ENCODE assay signal across 9 mouse cellular contexts in the genomic region with DNA sequence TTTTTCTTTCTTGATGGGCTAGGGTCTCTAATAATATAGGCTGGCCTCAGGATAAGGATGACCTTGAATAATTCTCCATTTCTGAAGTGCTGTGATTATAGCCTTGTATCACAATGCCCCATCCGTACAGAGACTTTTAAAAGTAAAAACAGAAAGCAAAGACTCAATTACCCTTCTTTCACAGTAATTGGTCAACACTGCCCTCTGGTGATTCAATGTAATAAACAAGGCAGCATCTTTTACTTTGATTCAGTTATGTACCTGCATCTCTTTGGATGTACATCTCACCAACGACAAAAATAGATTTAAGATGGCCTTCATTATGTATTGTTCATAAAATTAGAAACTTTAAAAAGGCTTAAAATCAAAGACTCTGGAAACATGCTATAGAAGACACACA. TPM values are rescaled to one million over a fixed set of nuclear protein-coding genes. Genes with fewer than 3 reads are reported as not detected.
DNase-seq lines count a peak whose midpoint lies in the region; ATAC-seq lines count a peak whose summit lies in the region.
"Had no signal": no experiment of that assay in that cellular context is flagged by ENCODE, and none has a peak within 500 bp of the region (broad histone marks: within the 10 kb centered on the region; RNA-seq: fewer than 3 reads in every experiment).

No protein-coding gene starts in this region.

- DNase-seq in cerebellum, adult 9-10 months = peak; percentile 36
- DNase-seq in cerebellum, postnatal 25 days = no peak
- peak; percentile 20 for DNase-seq in kidney, postnatal 14 days
- DNase-seq in kidney, adult 11 months = no peak
- DNase-seq in A20 (ENCODE audit: low read depth, low spot score) = peak; percentile 58
- DNase-seq in adrenal gland, adult 18-20 months (ENCODE audit: low spot score in 2 of 2) = no peak
- no peak for DNase-seq in urinary bladder, adult 2 months (ENCODE audit: low spot score)

- ATAC-seq in common myeloid progenitor, adult 5-6 weeks (replicated peaks; ENCODE audit: low read depth, poor library complexity, severe bottlenecking) = peak; percentile 74

RNA-seq across cellular contexts. Expression of gene Ism2, which starts 35.4 kb away (rescaled TPM):
- not detected in 2 replicates for total RNA-seq in common myeloid progenitor, adult 5-6 weeks (2017)
- total RNA-seq in adrenal gland, adult 18-20 months (2021) = under 1 TPM in 1 of 2 experiments, not detected in 1; 0.13 TPM
- 0.26 and 0.44 TPM in 2 replicates for polyA plus RNA-seq in urinary bladder, adult 2 months (2012; rRNA removed)
- total RNA-seq: monocyte, adult 5-6 weeks had no signal

RNA-seq across cellular contexts. Expression of gene Sptlc2, which starts 53.3 kb away (rescaled TPM):
- 70.8 and 79.8 TPM in 2 replicates for total RNA-seq in common myeloid progenitor, adult 5-6 weeks (2017)
- 100 to 1,000 TPM; 124 to 260 TPM for total RNA-seq in adrenal gland, adult 18-20 months (2021)
- 52.8 and 58.6 TPM in 2 replicates for polyA plus RNA-seq in urinary bladder, adult 2 months (2012; rRNA removed)

Comparison
In these comparisons a context has a peak if more than half of its experiments do, and no peak if none do; other contexts are left out.
1. DNase-seq: peak in cerebellum, adult 9-10 months (single experiment), kidney, postnatal 14 days (single experiment) and A20 (single experiment); none in cerebellum, postnatal 25 days (0 of 2), kidney, adult 11 months (single experiment), adrenal gland, adult 18-20 months (0 of 2) and urinary bladder, adult 2 months (single experiment).